ENCODE assay signal across 16 mouse cellular contexts in the genomic region with DNA sequence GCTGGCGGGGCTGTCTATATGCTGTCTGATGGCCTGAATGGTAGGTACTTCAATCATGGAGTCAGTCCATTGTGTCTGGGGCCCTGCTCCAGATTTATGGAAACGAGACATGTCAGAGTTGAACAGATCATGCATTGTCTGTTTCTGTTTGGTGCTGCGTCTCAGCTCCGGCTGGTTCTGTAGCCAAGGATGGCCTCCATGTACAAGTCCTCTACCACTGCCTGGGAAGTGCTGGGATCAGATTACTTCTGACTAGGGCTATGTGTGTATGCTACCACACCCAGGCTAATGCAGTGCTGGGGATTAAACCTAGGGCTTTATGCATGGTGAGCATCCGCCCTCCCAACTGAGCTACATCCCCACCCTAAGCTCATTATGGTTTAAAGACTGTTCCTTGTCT.
"Had no signal": no experiment of that assay in that cellular context is flagged by ENCODE, and none has a peak within 500 bp of the region (broad histone marks: within the 10 kb centered on the region; RNA-seq: fewer than 3 reads in every experiment).

No protein-coding gene starts in this region.

- H3K4me2 ChIP-seq: kidney, embryonic 15.5 days; liver, embryonic 11.5 days; liver, embryonic 15.5 days; neural tube, embryonic 13.5 days had no signal

- H3K9me3 ChIP-seq: kidney, embryonic 15.5 days; limb, embryonic 10.5 days; liver, embryonic 15.5 days; midbrain, embryonic 10.5 days had no signal

- H3K9ac ChIP-seq: kidney, embryonic 15.5 days; liver, embryonic 15.5 days; neural tube, embryonic 13.5 days had no signal

- DNase-seq: kidney, postnatal 14 days; lung, adult 2 months; lung, postnatal 36 days; midbrain, embryonic 14.5 days; right cerebral cortex, postnatal 4 days; spleen, adult 18-20 months; thymus, adult 18-20 months; thymus, postnatal 14 days had no signal

- H3K36me3 ChIP-seq: kidney, embryonic 15.5 days; limb, embryonic 10.5 days; liver, embryonic 15.5 days; midbrain, embryonic 10.5 days; neural tube, embryonic 13.5 days had no signal

- H3K27me3 ChIP-seq: kidney, embryonic 15.5 days; liver, embryonic 15.5 days; neural tube, embryonic 13.5 days had no signal

- H3K4me3 ChIP-seq: kidney, embryonic 15.5 days; left cerebral cortex, adult 2 months; limb, embryonic 10.5 days; liver, embryonic 15.5 days; midbrain, embryonic 10.5 days; myocyte; neural tube, embryonic 13.5 days had no signal

- H3K4me1 ChIP-seq: kidney, embryonic 15.5 days; limb, embryonic 10.5 days; liver, embryonic 15.5 days had no signal

- H3K27ac ChIP-seq: kidney, embryonic 15.5 days; left cerebral cortex, adult 2 months; limb, embryonic 10.5 days; liver, embryonic 15.5 days; midbrain, embryonic 10.5 days; neural tube, embryonic 13.5 days had no signal
